Mouse (Mus musculus) ZHBTc4 (cell line): ENCODE results near the gene Zdhhc4.

Experiments
- DNase-seq: peaks from one replicate; pipeline ENCODE4 v3.0.0-alpha.2; 2011; ENCODE audit warnings: low read depth, low spot score

Zdhhc4 gene

GRCm38 (mm10) chr5:143333872-143334271, 4.8 kb upstream of the Zdhhc4 start:
- DNase-seq, result peak; percentile 84

GRCm38 (mm10) chr5:143317288-143317610, 11.8 kb downstream of the Zdhhc4 start:
- no peak for DNase-seq

DNA sequence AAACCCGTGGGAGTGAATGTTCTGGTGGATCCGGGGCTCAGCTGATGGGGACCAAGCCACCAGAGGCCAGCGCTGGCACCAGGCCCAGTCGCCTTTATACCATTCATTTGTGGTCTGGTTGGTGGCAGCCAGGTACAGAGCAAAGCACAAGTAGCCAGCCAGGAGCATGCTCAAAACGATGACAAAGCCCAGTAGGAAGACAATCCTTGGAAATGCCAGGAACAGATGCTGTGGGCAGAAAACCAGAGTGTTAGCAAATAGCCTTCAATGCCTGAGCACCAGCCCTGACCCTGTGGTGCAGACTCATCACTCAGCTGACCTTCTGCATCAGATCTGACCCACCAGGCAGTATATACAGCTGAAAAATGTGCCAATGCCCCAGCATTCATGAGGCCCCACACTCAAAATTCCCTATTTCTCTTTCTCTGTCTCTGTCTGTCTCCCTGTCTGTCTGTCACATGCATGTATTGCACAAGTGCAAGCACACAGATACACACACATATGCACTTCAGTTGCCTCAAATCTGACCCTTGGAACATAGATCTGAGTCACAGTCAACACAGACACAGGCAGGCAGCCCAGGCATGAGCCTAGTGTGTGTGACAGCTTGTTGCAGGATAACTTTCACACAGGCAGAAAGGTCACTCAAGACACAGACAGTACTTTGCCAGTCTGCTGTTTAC, 12.3 kb downstream of the Zdhhc4 start:
- no peak for DNase-seq

- DNase-seq, result no peak
These were observed 13.6 kb downstream of the Zdhhc4 start for GRCm38 (mm10) chr5:143315514-143315888.

DNA sequence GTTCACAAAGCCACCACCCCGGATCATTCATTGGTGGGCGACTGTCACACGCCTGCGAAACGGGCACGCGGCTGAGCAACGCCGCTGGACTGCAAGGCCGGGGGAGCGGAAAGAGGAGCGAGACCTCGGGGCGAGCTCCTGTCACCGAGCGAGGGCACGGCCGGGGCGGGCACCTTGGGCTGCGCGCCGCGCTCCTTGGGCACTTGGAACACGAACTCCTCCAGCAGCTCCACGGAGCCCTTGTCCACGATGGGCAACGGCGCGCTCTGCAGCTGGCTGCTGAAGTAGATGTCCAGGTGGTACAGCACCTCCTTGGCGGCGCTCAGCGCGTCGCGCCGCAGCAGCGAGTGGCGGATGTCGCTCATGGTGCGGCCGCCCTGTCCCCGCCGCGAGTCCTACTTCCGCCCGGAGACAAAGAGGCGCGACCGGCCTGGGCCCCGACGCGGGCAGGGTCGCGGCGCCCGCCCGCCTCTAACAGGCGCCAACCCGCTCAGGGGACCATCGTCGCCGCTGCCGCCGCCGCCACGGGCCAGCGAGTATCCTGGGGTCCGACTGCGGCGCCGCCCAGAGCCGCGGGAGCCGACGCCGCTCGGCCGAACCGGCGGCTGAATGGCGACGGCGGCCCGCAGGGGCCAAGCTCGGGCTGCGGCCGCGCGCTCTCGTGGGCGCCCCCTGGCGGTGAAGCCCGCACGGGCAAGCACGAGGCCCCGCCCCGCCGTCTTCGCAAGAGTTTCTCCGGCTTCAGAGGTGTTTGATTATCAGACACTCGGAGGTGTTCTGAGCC, 14.1 kb downstream of the Zdhhc4 start, which contains the start of gene E130309D02Rik:
TSS of gene E130309D02Rik (minus strand) at position 631 of the 784 bp plus-strand sequence.
- peak; percentile 92 for DNase-seq

DNA sequence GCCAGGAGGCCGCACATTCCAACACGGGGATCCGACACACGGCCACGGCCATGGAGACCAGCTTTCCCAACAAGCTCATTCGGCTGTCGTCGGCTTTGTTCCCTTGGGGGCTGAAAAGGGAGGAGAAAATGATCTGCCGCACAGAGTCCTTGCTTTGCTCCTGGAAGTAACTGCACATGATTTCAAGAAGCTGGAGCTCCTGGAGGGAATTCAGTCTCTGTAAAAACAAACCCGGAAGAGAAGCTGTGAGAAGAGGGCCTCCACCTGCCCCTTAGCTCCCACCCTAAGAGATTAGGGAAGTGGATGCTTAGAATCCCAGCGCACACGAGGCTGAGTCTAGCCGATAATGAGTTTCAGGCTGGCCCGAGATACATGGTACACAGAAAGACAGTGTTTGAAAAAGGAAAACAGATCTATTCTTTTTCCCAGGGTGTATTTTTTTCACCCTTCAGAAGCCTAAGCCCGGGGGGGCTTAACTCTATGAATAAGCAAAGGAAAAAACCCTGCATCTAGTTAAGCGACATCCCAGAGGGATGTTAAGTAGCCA, 14.8 kb downstream of the Zdhhc4 start:
- DNase-seq, result peak; percentile 25

DNA sequence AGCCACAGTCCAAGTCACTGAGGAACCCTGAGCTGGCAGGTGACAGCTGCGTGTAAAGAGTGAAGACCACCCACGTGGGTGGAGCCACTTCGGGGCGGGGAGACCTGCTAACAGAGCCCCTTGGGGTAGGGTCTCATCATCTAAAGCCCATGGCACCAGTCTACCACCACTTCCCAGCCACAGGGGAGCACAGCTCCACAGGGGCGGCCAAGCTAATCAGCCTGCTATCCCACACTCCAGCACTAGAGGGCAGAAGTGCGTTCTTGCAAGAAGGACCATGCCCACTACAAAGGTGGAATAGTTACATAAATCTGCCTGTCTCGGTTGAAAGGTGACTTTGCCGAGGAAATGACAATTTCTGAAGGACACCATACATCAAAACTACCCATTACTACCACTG, 17.2 kb downstream of the Zdhhc4 start:
- peak; percentile 95 for DNase-seq

DNA sequence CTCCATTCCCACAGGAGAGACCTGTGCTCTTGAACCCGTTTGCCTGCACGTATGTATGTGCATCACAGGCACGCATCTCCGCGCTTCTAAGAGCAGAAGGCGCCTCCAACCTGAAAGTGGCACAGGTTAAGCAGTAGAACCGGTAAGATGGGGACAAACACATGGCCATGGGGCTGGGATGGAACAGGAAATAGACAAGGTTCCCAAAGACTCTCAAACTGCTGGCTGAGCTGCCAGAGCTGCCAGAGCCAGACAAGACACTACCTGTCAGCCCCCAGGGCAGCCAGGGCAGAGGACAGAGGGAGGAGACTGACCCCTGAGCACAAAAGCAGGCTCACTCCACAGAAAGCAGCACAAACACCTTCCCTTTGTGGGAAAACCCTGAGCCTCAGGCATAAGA, 19.1 kb downstream of the Zdhhc4 start:
- DNase-seq, result no peak

DNA sequence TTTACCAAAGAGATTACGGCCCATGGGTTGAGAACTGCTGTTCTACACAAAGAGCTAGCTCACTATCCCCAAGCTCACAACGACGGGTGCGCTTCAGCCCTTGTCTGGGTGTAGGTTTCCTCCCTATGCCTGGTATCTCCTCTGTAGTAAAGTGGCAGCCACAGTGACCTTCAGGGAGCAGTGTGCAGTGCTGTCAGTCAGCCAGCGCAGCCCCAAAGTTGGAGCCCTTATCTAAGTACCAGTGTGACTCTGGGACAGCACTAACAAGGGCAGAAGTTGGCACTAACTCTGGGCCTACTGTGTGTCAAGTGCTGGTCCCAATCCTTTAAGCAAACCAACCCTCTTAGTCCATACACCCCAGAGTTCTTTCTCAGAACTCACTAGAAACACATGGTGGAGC, 20.2 kb downstream of the Zdhhc4 start:
- no peak for DNase-seq

GRCm38 (mm10) chr5:143304251-143304650, 24.8 kb downstream of the Zdhhc4 start:
- no peak for DNase-seq

- DNase-seq, result peak; percentile 56
These were observed 27.8 kb downstream of the Zdhhc4 start for GRCm38 (mm10) chr5:143301296-143301695.

GRCm38 (mm10) chr5:143299686-143300085, 29.4 kb downstream of the Zdhhc4 start:
- peak; percentile 82 for DNase-seq

DNA sequence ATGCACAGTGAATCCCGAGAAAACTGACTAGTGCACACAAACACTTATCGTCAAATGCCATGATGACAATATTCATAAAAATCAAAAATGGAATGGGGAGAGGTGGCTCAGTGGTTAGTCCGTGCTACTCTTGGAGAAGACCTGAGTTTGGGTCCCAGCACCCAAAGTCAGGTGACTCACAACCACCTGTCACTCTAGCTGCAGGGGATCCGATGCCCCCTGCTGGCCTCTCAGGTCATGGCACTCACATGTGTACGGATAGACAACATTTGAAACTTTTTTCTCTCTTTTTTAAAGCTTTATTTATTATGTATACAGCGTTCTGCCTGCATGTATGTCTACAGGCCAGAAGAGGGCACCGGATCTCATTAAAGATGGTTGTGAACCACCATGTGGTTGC, 30.7 kb downstream of the Zdhhc4 start:
- DNase-seq, result peak; percentile 76

DNA sequence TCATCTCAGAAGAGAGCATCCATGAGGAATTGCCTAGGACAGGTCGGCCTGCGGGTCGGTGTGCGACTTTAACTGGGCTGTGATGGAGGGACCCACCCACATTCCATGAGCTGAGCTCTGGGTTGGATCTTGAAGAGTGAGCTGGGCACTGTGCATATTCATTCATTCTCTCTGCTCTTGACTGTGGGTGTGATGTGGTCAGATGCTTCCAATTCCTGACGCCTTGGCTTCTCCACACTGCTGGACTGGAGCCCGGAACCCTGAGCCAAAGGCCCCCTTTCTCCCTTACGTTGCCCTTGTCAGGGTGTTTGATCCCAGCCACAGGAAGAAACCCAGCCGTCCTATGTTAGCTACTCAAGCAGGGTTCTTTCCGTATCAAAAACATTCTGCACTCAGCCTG, 31.1 kb downstream of the Zdhhc4 start:
- DNase-seq, result peak; percentile 70

GRCm38 (mm10) chr5:143295330-143295729, 33.7 kb downstream of the Zdhhc4 start:
- no peak for DNase-seq

GRCm38 (mm10) chr5:143294862-143295261, 34.2 kb downstream of the Zdhhc4 start:
- peak; percentile 65 for DNase-seq

- DNase-seq, result no peak
These were observed 35.7 kb downstream of the Zdhhc4 start, which contains the start of gene Zfp853 for GRCm38 (mm10) chr5:143293404-143293803. Zfp853 (minus strand) TSS chr5:143293623.

DNA sequence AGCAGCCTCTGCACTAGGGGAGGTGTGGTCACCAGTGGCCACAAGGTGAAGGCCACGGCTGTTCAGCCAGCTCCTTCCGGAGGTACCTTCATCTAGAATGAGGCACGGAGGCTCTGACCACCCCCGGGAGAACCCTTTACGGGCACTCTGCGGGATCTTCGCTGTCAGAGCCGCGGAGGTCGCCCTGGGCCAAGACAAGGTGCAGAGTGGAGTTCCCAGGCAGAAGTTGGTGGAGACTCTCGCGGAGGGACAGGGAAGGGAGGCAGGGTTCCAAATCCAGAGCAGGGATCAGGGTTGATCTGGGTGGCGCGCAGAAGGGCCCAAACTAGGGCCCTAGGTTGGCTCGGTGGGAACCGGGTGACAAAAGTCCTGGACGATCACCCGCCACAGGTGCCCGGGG, 36.2 kb downstream of the Zdhhc4 start:
- peak; percentile 45 for DNase-seq

GRCm38 (mm10) chr5:143289299-143289698, 39.8 kb downstream of the Zdhhc4 start:
- DNase-seq, result no peak

DNA sequence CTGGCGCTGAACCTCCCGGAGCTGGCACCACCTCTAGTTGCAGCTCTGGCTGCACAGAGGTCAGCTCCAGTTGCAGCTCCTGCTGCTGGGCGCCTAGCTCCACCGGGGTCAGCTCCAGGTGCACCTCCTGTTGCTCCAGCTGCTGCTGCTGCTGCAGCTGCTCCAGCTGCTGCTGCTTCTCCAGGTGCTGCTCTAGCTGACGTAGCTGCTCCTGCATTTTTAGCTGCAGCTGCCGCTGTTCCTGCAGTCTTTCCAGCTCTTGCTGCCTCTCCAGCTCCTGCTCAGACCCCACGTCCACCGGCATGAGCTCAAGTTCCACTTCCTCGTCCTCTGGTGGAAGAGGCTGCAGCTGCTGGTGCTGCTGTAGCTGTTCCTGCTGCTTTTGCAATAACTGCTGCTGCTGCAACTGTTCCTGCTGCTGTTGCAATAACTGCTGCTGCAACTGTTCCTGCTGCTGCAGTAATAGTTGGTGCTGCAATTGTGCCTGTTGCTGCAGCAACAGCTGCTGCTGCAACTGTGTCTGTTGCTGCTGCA, 40.6 kb downstream of the Zdhhc4 start:
- DNase-seq, result no peak

GRCm38 (mm10) chr5:143287774-143288328, 41.2 kb downstream of the Zdhhc4 start:
- peak; percentile 63 for DNase-seq

DNA sequence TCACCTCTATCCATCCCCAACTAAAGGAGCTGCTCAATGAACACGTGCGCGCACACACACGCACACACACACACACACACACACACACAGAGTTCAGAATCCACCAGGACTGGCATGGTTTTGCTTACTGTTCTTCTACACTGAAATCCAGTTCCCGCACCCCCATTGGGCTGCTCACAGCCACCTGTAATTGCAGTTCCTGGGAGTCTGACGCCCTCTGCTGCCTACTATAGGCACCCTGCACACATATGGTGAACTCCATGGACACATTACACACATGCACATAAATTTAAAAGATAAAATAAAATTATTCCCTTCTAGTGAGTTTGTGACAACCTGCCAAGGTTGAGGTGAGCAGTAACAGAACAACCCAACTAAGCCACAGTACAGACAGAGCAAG, 44.3 kb downstream of the Zdhhc4 start:
- peak; percentile 59 for DNase-seq
